Mouse (Mus musculus) kidney, adult 2 months (tissue): ENCODE data around the gene Sesn2.

ENCODE experiments used
- CTCF ChIP-seq: fragments of 200-500 bp; conservative IDR thresholded peaks from 2 replicates; pipeline ENCODE4 v1.5.1; 2011; ENCODE audit warnings: low read depth, mild to moderate bottlenecking, control low read depth, low read length, moderate library complexity, mixed read lengths; ENCODE audit not compliant: insufficient read depth, insufficient read length
- POLR2A ChIP-seq: fragments of 200-500 bp; IDR thresholded peaks from one replicate; pipeline ENCODE4 v1.6.1; 2011; ENCODE audit warnings: low read depth, low read length, control low read depth

- no peak for TF ChIP-seq CTCF
- TF ChIP-seq POLR2A = no peak
Measured at GRCm38 (mm10) chr4:132462836-132463235, 47.5 kb downstream of the Sesn2 start.
